Mouse (Mus musculus) hindbrain, embryonic 12.5 days (tissue): ENCODE data around the gene Otx2. TPM values are rescaled to one million over a fixed set of nuclear protein-coding genes. Genes with fewer than 3 reads are reported as not detected.

Experiments
- ATAC-seq: fragments of 200-750 bp; cut with Nextera tagmentation; 2 replicates; pipeline ENCODE4 v1.8.0; 2017; ENCODE audit warnings: moderate TSS enrichment; ENCODE audit not compliant: low FRiP score
- H3K27ac ChIP-seq: fragments of 300-500 bp; sonication (generic); 2 replicates; pipeline ENCODE4 v1.5.1; 2016; ENCODE audit warnings: mild to moderate bottlenecking
- H3K27me3 ChIP-seq: fragments of 300-500 bp; sonication (generic); 2 replicates; pipeline ENCODE4 v1.6.1; 2016; ENCODE audit warnings: mild to moderate bottlenecking
- H3K36me3 ChIP-seq: fragments of 300-500 bp; sonication (generic); 2 replicates; pipeline ENCODE4 v1.6.1; 2016; ENCODE audit warnings: mild to moderate bottlenecking
- H3K4me1 ChIP-seq: fragments of 300-500 bp; sonication (generic); 2 replicates; pipeline ENCODE4 v1.6.1; 2016
- H3K4me2 ChIP-seq: fragments of 300-500 bp; sonication (generic); replicated peaks from 2 replicates; pipeline ENCODE4 v1.6.1; 2016; ENCODE audit warnings: mild to moderate bottlenecking
- H3K4me3 ChIP-seq: fragments of 300-500 bp; sonication (generic); 2 replicates; pipeline ENCODE4 v1.5.1; 2016; ENCODE audit warnings: mild to moderate bottlenecking
- H3K9ac ChIP-seq: fragments of 300-500 bp; sonication (generic); 2 replicates; pipeline ENCODE4 v1.6.1; 2016; ENCODE audit warnings: mild to moderate bottlenecking, moderate library complexity
- H3K9me3 ChIP-seq: fragments of 300-500 bp; sonication (generic); replicated peaks from 2 replicates; pipeline ENCODE4 v1.6.1; 2016; ENCODE audit warnings: mild to moderate bottlenecking
- WGBS: fragments of 180-500 bp; shearing (Covaris S2); methylation state at CpG from one replicate; pipeline ENCODE4 v1.1.7; 2016; 5-methylcytosine and 5-hydroxymethylcytosine counted together
- polyA plus RNA-seq: library from polyadenylated mRNA; unstranded; fragments of >200 nt; fragmentation: Nextera tagmentation; extraction: Ambion mirVana; gene quantifications from 2 replicates; pipeline ENCODE4 v1.2.1, GENCODE M21; 2016

The Otx2 gene
- polyA plus RNA-seq, 1 experiment from 2014 or later: 15.8 TPM

GRCm38 (mm10) chr14:48657241-48657640, 16.4 kb downstream of the Otx2 start:
- H3K27ac ChIP-seq: no peak overlapping the region
- no peak overlapping the region for H3K4me2 ChIP-seq
- H3K9ac ChIP-seq: no peak overlapping the region
- no peaks in the 10 kb centered on the region for H3K9me3 ChIP-seq
- no peak overlapping the region for H3K4me3 ChIP-seq
- WGBS: 75% methylated on average over 6 of the region's 6 CpGs
- peaks cover 100% of the 10 kb centered on the region for H3K27me3 ChIP-seq
- ATAC-seq: no peak
- H3K36me3 ChIP-seq: no peaks in the 10 kb centered on the region
- peaks cover 6% of the 10 kb centered on the region for H3K4me1 ChIP-seq

- H3K4me2 ChIP-seq: no peak overlapping the region
- no peaks in the 10 kb centered on the region for H3K36me3 ChIP-seq
- ATAC-seq: no peak
- no peak overlapping the region for H3K27ac ChIP-seq
- peaks cover 11% of the 10 kb centered on the region for H3K4me1 ChIP-seq
- no peak overlapping the region for H3K9ac ChIP-seq
- H3K27me3 ChIP-seq: peaks cover 100% of the 10 kb centered on the region
- 56% methylated on average over 4 of the region's 4 CpGs for WGBS
- H3K9me3 ChIP-seq: no peaks in the 10 kb centered on the region
- H3K4me3 ChIP-seq: no peak overlapping the region
These were observed 16.9 kb downstream of the Otx2 start for GRCm38 (mm10) chr14:48656711-48657110.

- H3K27ac ChIP-seq: no peak overlapping the region
- H3K36me3 ChIP-seq: no peaks in the 10 kb centered on the region
- H3K4me2 ChIP-seq: no peak overlapping the region
- peaks cover 100% of the 10 kb centered on the region for H3K27me3 ChIP-seq
- WGBS: 4% methylated on average over 21 of the region's 21 CpGs
- no peak for ATAC-seq
- H3K4me1 ChIP-seq: peaks cover 13% of the 10 kb centered on the region
- H3K9ac ChIP-seq: no peak overlapping the region
- no peaks in the 10 kb centered on the region for H3K9me3 ChIP-seq
- H3K4me3 ChIP-seq: no peak overlapping the region
These were observed 17.6 kb downstream of the Otx2 start for GRCm38 (mm10) chr14:48655792-48656550.

GRCm38 (mm10) chr14:48655073-48655791, 18.4 kb downstream of the Otx2 start:
- WGBS: under 1% methylated on average over 33 of the region's 33 CpGs
- Histone ChIP-seq H3K9ac (no peak overlapping the region), H3K9me3 (no peaks in the 10 kb centered on the region), H3K27me3 (peaks cover 100% of the 10 kb centered on the region), H3K36me3 (no peaks in the 10 kb centered on the region), H3K4me3 (no peak overlapping the region), H3K4me1 (peaks cover 13% of the 10 kb centered on the region), H3K4me2 (no peak overlapping the region; the same call in 1 of the 2 replicates), H3K27ac (no peak overlapping the region)
- ATAC-seq: no peak

- H3K4me3 ChIP-seq: no peak overlapping the region
- H3K27me3 ChIP-seq: peaks cover 99% of the 10 kb centered on the region
- H3K4me1 ChIP-seq: peaks cover 13% of the 10 kb centered on the region
- H3K9ac ChIP-seq: no peak overlapping the region
- no peak for ATAC-seq
- H3K9me3 ChIP-seq: no peaks in the 10 kb centered on the region
- 2% methylated on average over 20 of the region's 20 CpGs for WGBS
- H3K27ac ChIP-seq: no peak overlapping the region
- no peak overlapping the region for H3K4me2 ChIP-seq
- no peaks in the 10 kb centered on the region for H3K36me3 ChIP-seq
These were observed 19.0 kb downstream of the Otx2 start for GRCm38 (mm10) chr14:48654551-48655072.

- H3K4me1 ChIP-seq: peaks cover 13% of the 10 kb centered on the region
- no peak overlapping the region for H3K4me2 ChIP-seq
- no peak overlapping the region for H3K4me3 ChIP-seq
- no peaks in the 10 kb centered on the region for H3K36me3 ChIP-seq
- peaks cover 92% of the 10 kb centered on the region for H3K27me3 ChIP-seq
- no peak overlapping the region for H3K9ac ChIP-seq
- WGBS: 7% methylated on average over 22 of the region's 22 CpGs
- no peaks in the 10 kb centered on the region for H3K9me3 ChIP-seq
- ATAC-seq: no peak
- H3K27ac ChIP-seq: no peak overlapping the region
These were observed 19.7 kb downstream of the Otx2 start for GRCm38 (mm10) chr14:48653676-48654510.

- H3K27me3 ChIP-seq: peaks cover 88% of the 10 kb centered on the region
- ATAC-seq: no peak
- no peak overlapping the region for H3K9ac ChIP-seq
- H3K4me1 ChIP-seq: peaks cover 13% of the 10 kb centered on the region
- no peaks in the 10 kb centered on the region for H3K9me3 ChIP-seq
- H3K27ac ChIP-seq: no peak overlapping the region
- WGBS: 57% methylated on average over 3 of the region's 3 CpGs
- no peak overlapping the region for H3K4me3 ChIP-seq
- H3K4me2 ChIP-seq: no peak overlapping the region
- H3K36me3 ChIP-seq: no peaks in the 10 kb centered on the region
These were observed 20.5 kb downstream of the Otx2 start for GRCm38 (mm10) chr14:48653081-48653480.

GRCm38 (mm10) chr14:48652256-48652655, 21.4 kb downstream of the Otx2 start:
- Histone ChIP-seq H3K9me3 (no peaks in the 10 kb centered on the region), H3K27ac (no peak overlapping the region), H3K4me3 (no peak overlapping the region), H3K36me3 (no peaks in the 10 kb centered on the region), H3K4me2 (no peak overlapping the region), H3K27me3 (peaks cover 82% of the 10 kb centered on the region), H3K4me1 (peaks cover 13% of the 10 kb centered on the region), H3K9ac (no peak overlapping the region)
- 0 out of 2 replicates have a peak, but pooled peaks have one; percentile 38 for ATAC-seq
- WGBS: 14% methylated on average over 12 of the region's 12 CpGs

- no peak overlapping the region for H3K27ac ChIP-seq
- H3K4me3 ChIP-seq: no peak overlapping the region
- peak; percentile 58 for ATAC-seq
- H3K27me3 ChIP-seq: peaks cover 76% of the 10 kb centered on the region
- H3K9me3 ChIP-seq: no peaks in the 10 kb centered on the region
- H3K36me3 ChIP-seq: no peaks in the 10 kb centered on the region
- 3% methylated on average over 26 of the region's 26 CpGs for WGBS
- H3K9ac ChIP-seq: no peak overlapping the region
- H3K4me1 ChIP-seq: peaks cover 13% of the 10 kb centered on the region
- peak overlapping the region; percentile 20 for H3K4me2 ChIP-seq
These were observed 22.0 kb downstream of the Otx2 start for GRCm38 (mm10) chr14:48651471-48652211.

- H3K4me2 ChIP-seq: no peak overlapping the region
- H3K27ac ChIP-seq: no peak overlapping the region
- peaks cover 5% of the 10 kb centered on the region; the same call in 1 of the 2 replicates for H3K27me3 ChIP-seq
- H3K4me1 ChIP-seq: no peaks in the 10 kb centered on the region
- H3K36me3 ChIP-seq: no peaks in the 10 kb centered on the region
- H3K9ac ChIP-seq: no peak overlapping the region
- H3K4me3 ChIP-seq: no peak overlapping the region
- no peak for ATAC-seq
- 82% methylated on average over 12 of the region's 12 CpGs for WGBS
- H3K9me3 ChIP-seq: no peaks in the 10 kb centered on the region
These were observed 31.9 kb downstream of the Otx2 start for GRCm38 (mm10) chr14:48641462-48642395.

GRCm38 (mm10) chr14:48633141-48633540, 40.5 kb downstream of the Otx2 start:
- ATAC-seq: no peak
- Histone ChIP-seq H3K36me3 (no peaks in the 10 kb centered on the region), H3K4me3 (no peak overlapping the region), H3K9me3 (no peaks in the 10 kb centered on the region), H3K27ac (no peak overlapping the region), H3K27me3 (no peaks in the 10 kb centered on the region), H3K9ac (no peak overlapping the region), H3K4me2 (no peak overlapping the region), H3K4me1 (no peaks in the 10 kb centered on the region)
- 94% methylated on average over 3 of the region's 3 CpGs for whole genome bisulfite sequencing
